Mouse (Mus musculus) cerebellum, adult 18-20 months (tissue): Measurements from ENCODE around the gene Ubxn4.
"Not testable (repeated sequence)": the region's sequence is repeated elsewhere in the genome, so short reads cannot be mapped to it uniquely, and the experiment has no call there.

ENCODE experiments used
- DNase-seq, 2 experiments: peaks; one replicate each; pipeline ENCODE4 v3.0.0; 2021

The Ubxn4 gene

DNA sequence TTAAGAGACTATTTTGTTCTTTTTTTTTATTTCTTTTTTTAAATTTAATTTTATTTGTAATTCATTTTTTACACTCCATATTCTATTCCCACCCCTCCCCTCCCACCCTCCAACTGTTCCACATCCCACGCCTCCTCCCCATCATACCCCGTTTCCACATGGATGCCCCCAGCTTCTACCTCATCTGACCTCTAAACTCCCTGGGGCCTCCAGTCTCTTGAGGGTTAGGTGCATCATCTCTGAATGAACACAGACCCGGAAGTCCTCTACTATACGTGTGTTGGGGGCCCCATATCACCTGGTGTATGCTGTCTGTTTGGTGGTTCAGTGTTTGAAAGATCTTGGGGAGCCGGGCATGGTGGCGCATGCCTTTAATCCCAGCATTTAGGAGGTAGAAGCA, 75.5 kb downstream of the Ubxn4 start:
- DNase-seq: not testable (repeated sequence)

DNA sequence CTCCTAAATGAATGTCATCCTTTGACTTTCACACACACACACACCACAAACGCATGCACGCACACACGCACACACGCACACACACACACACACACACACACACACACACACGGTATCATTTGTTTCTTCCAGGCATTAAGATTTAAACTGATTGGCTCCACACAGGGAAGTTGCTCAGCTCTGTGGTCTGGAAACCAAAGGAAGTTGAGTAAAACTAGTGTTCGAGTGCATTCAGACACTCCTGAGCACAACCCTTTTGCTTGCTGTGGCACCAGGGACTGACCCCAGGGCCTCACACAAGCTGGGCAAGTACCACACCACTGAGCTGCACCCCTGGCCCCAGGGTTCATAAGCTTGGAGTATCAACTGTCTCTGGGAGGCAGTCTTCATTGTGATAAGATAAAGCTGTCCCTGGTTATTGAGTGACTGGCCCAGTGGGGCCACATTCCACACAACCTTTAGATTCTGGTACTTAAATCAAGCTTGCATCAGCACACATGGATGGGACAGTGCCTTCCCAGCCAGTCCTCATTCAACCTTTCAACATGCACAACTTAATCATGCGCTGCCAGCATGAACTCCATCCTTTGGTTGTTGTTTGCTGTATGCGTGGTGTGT, 79.4 kb downstream of the Ubxn4 start:
- no peak for DNase-seq

DNA sequence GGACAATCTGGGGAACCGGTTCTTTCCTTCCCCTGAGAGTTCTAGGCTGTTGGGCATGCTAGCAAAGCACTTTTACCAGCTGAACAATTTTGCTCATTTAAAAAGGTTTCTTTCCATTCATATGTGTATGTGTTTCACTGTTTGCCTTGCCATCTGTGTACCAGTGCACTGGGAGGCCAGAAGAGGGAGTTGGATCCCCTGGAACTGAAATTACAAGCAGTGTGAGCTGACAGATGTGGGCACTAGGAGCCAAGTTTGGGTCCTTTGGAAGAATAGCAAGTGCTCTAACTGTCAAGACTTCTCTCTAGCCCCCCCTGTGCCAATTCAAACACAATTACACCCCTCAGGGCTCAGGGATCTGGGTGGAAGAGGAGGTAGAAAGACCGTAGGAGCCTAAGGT, 81.0 kb downstream of the Ubxn4 start:
- DNase-seq: no peak

DNA sequence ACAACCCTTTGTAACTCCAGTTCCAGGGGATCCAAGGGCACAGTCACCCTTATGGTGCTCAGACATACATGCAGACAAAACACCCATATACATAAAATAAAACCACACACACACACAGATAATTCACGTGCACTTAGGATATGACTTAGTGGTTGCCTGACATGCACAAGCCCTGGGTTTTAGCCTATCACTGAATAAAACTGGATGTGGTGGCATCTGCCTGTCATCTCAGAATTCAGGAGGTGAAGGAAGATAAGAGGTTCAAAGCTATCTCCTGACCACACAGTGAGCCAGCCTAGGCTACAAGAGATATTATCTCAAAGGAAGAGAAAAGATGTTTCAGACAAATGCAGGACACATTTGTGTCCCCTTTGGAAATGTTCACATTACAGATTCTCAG, 83.4 kb downstream of the Ubxn4 start:
- DNase-seq: no peak

DNA sequence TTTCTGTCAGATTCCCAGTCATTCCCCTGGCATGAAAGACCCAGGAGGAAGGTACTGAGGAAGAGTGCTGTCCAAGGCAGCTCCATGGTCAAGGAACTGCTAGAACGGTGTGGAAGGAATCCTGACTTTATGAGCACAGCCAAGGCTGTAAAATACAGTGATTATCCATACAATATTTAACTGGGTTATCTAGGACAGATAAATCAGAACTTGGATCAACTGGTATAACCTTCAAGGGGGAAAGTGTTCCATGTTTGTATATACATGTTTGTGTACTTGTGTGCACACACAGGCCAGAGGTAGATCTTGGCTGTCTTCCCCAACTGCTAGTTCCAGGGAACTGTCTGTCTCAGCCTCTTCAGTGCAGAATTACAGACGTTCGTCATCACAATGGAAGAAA, 84.5 kb downstream of the Ubxn4 start, which contains the start of gene Lct:
Lct (minus strand) TSS at position 101 of the 400 bp plus-strand sequence.
- DNase-seq: no peak
